Mouse (Mus musculus) kidney, adult 2 months (tissue): Measurements from ENCODE around the gene Ncor2.

Experiments used
- CTCF ChIP-seq: fragments of 200-500 bp; conservative IDR thresholded peaks from 2 replicates; pipeline ENCODE4 v1.5.1; 2011; ENCODE audit warnings: low read depth, mild to moderate bottlenecking, control low read depth, low read length, moderate library complexity, mixed read lengths; ENCODE audit not compliant: insufficient read depth, insufficient read length
- POLR2A ChIP-seq: fragments of 200-500 bp; IDR thresholded peaks from one replicate; pipeline ENCODE4 v1.6.1; 2011; ENCODE audit warnings: low read depth, low read length, control low read depth

- TF ChIP-seq CTCF (no peak), POLR2A (no peak)
Observed at GRCm38 (mm10) chr5:125223961-125224360, 44.9 kb upstream of the Ncor2 start.
